In the genomic region with DNA sequence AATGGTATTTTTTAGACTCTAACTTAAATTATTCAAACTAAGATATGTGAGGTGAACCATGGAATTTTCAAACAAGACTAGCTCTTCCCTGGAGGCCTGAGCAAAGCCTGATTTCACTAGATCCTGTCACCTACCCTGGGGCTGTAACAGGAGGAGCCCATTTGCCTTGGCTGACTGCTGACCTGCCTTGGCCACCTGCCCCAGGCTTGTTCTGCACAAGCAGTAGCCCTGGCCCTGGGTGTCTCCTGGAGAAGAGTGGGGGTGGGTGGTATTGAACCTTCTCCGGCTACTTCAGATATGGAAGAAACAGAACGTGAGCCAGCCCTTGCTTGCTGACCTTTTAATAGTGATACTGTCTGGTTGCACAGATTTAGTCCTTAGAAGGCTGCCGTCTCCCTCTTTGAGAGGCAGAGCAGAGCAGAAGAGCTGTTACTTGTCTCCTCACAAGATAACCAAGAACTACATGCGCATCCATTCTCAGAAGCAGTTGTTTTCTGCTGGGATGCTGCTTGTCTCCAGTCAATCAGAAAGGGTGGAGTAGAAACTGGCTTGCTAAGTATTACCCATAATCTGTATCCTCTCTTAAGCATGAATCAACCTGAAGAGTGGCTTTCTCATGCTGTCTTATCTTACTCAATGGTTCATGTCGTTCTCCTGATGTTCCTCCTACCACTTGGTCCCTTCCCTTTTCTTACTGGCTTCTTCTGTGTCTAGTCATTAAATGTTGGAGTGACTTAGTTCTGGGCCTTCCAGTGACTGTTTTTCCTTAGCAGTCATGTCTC, we compare ENCODE assay signal across 9 mouse cellular contexts. TPM values are rescaled to one million over a fixed set of nuclear protein-coding genes. Genes with fewer than 3 reads are reported as not detected.
DNase-seq lines count a peak whose midpoint lies in the region.
"Had no signal": no experiment of that assay in that cellular context is flagged by ENCODE, and none has a peak within 500 bp of the region (broad histone marks: within the 10 kb centered on the region; RNA-seq: fewer than 3 reads in every experiment).

No protein-coding gene starts in this region.

- peaks cover 26% of the 10 kb centered on the region for H3K36me3 ChIP-seq in hindbrain, embryonic 10.5 days

- peak; percentile 57 for DNase-seq in adrenal gland, postnatal 10 days
- DNase-seq in adrenal gland, adult 18-20 months (ENCODE audit: low spot score in 2 of 2), result no peak
- peak; percentile 37 for DNase-seq in 3T3-L1 (ENCODE audit: low read depth, low spot score)
- DNase-seq in cerebellum, adult 9-10 months, result peak; percentile 39
- peak; percentile 18 for DNase-seq in kidney, postnatal 10 days
- DNase-seq in layer of hippocampus, adult 9-11 months, result no peak
- no peak for DNase-seq in neural tube, embryonic 10.5 days (ENCODE audit: extremely low spot score, low spot score)
- no peak for DNase-seq in hindbrain, embryonic 10.5 days (ENCODE audit: low spot score)

- H3K27ac ChIP-seq in hindbrain, embryonic 10.5 days, result no peak overlapping the region

- H3K4me1 ChIP-seq in hindbrain, embryonic 10.5 days (replicated peaks), result no peaks in the 10 kb centered on the region

- no peak overlapping the region for H3K4me3 ChIP-seq in hindbrain, embryonic 10.5 days

- H3K9me3 ChIP-seq in hindbrain, embryonic 10.5 days, result no peaks in the 10 kb centered on the region

- WGBS in hindbrain, embryonic 10.5 days, result 89% methylated on average over 5 of the region's 5 CpGs

- H3K27me3 ChIP-seq in hindbrain, embryonic 10.5 days (ENCODE audit: insufficient read depth, poor library complexity, severe bottlenecking), result no peaks in the 10 kb centered on the region

RNA-seq across cellular contexts. Expression of a gene that starts 12.9 kb away (rescaled TPM):
- 10 to 100 TPM; 29.5 to 30.4 TPM for total RNA-seq in adrenal gland, postnatal 10 days (2021)
- 10 to 100 TPM; 27.7 to 33.9 TPM for total RNA-seq in adrenal gland, adult 18-20 months (2021)
- 32.1 and 32.4 TPM in 2 replicates for polyA plus RNA-seq in hindbrain, embryonic 10.5 days (2016; fragmentation: Nextera tagmentation; extraction: Ambion mirVana)

RNA-seq across cellular contexts. Expression of a gene that starts 46.3 kb away (rescaled TPM):
- 1 to 10 TPM; 4.0 to 5.8 TPM for total RNA-seq in adrenal gland, postnatal 10 days (2021)
- total RNA-seq in adrenal gland, adult 18-20 months (2021), result 1 to 10 TPM; 4.1 to 4.2 TPM
- 3.5 and 4.3 TPM in 2 replicates for polyA plus RNA-seq in hindbrain, embryonic 10.5 days (2016; fragmentation: Nextera tagmentation; extraction: Ambion mirVana)
- polyA plus RNA-seq: activated CD4-positive, CD25-positive, alpha-beta regulatory T cell, adult 4 months had no signal

RNA-seq across cellular contexts. Expression of a gene that starts 48.2 kb away (rescaled TPM):
- total RNA-seq in adrenal gland, postnatal 10 days (2021), result 10 to 100 TPM; 41.0 to 44.6 TPM
- total RNA-seq in adrenal gland, adult 18-20 months (2021), result 10 to 100 TPM; 48.8 to 52.0 TPM
- polyA plus RNA-seq in hindbrain, embryonic 10.5 days (2016; fragmentation: Nextera tagmentation; extraction: Ambion mirVana), result 36.1 and 40.5 TPM in 2 replicates

RNA-seq across cellular contexts. Expression of a gene that starts 56.3 kb away (rescaled TPM):
- total RNA-seq in adrenal gland, postnatal 10 days (2021), result 1 to 10 TPM; 3.2 to 8.0 TPM
- total RNA-seq in adrenal gland, adult 18-20 months (2021), result 1 to 10 TPM; 1.2 to 4.7 TPM
- polyA plus RNA-seq in hindbrain, embryonic 10.5 days (2016; fragmentation: Nextera tagmentation; extraction: Ambion mirVana), result 0.10 and 0.26 TPM in 2 replicates

RNA-seq across cellular contexts. Expression of a gene that starts 59.1 kb away (rescaled TPM):
- 1 to 10 TPM; 2.8 to 3.6 TPM for total RNA-seq in adrenal gland, postnatal 10 days (2021)
- total RNA-seq in adrenal gland, adult 18-20 months (2021), result 1 to 10 TPM; 1.5 to 2.1 TPM
- 6.2 and 6.7 TPM in 2 replicates for polyA plus RNA-seq in hindbrain, embryonic 10.5 days (2016; fragmentation: Nextera tagmentation; extraction: Ambion mirVana)

Comparison
In these comparisons a context has a peak if more than half of its experiments do, and no peak if none do; other contexts are left out.
1. DNase-seq: peak in adrenal gland, postnatal 10 days (single experiment), 3T3-L1 (single experiment), cerebellum, adult 9-10 months (single experiment) and kidney, postnatal 10 days (single experiment); none in adrenal gland, adult 18-20 months (0 of 2), layer of hippocampus, adult 9-11 months (single experiment), neural tube, embryonic 10.5 days (single experiment) and hindbrain, embryonic 10.5 days (single experiment).